Mouse (Mus musculus) ovary, postnatal 10 days (tissue): Measurements from ENCODE around the gene Zfp784.
"Not testable (repeated sequence)": the region's sequence is repeated elsewhere in the genome, so short reads cannot be mapped to it uniquely, and the experiment has no call there.

Source experiments
- DNase-seq: peaks from one replicate; pipeline ENCODE4 v3.0.0; 2022; ENCODE audit warnings: low spot score

The Zfp784 gene

GRCm38 (mm10) chr7:5020000-5020681, 18.1 kb downstream of the Zfp784 start, which contains the start of the genes Zfp865 and Ccdc106:
Zfp865 (plus strand) TSS chr7:5020376.
Ccdc106 (plus strand) TSS chr7:5020553.
- peak; percentile 96 for DNase-seq

GRCm38 (mm10) chr7:5019576-5019975, 18.7 kb downstream of the Zfp784 start:
- not testable (repeated sequence) for DNase-seq

- no peak for DNase-seq
Measured at GRCm38 (mm10) chr7:5017931-5018330, 20.3 kb downstream of the Zfp784 start.

- no peak for DNase-seq
Measured at GRCm38 (mm10) chr7:5017352-5017751, 20.9 kb downstream of the Zfp784 start.

GRCm38 (mm10) chr7:5016920-5017319, 21.3 kb downstream of the Zfp784 start:
- no peak for DNase-seq

- DNase-seq, result no peak
Measured at GRCm38 (mm10) chr7:5016057-5016456, 22.2 kb downstream of the Zfp784 start.

GRCm38 (mm10) chr7:5015118-5016001, 22.9 kb downstream of the Zfp784 start, which contains the start of gene Gm44973:
Gm44973 (plus strand) TSS chr7:5015496.
- DNase-seq, result peak; percentile 90

GRCm38 (mm10) chr7:5014251-5015117, 23.8 kb downstream of the Zfp784 start, which contains the start of the genes Zfp524 and Fiz1:
Zfp524 (plus strand) TSS chr7:5014415.
Fiz1 (minus strand) TSS chr7:5014697.
- DNase-seq, result peak; percentile 93

GRCm38 (mm10) chr7:5012681-5013513, 25.3 kb downstream of the Zfp784 start:
- no peak for DNase-seq

- no peak for DNase-seq
Measured at GRCm38 (mm10) chr7:5008229-5008628, 30.0 kb downstream of the Zfp784 start.

- not testable (repeated sequence) for DNase-seq
Measured at GRCm38 (mm10) chr7:5002876-5003275, 35.4 kb downstream of the Zfp784 start.

GRCm38 (mm10) chr7:4999876-5000275, 38.4 kb downstream of the Zfp784 start:
- DNase-seq, result no peak

- DNase-seq, result no peak
Measured at GRCm38 (mm10) chr7:4996934-4997333, 41.3 kb downstream of the Zfp784 start.

GRCm38 (mm10) chr7:4996003-4996895, 42.0 kb downstream of the Zfp784 start, which contains the start of gene Zfp579:
Zfp579 (minus strand) TSS chr7:4996158.
- peak; percentile 93 for DNase-seq

GRCm38 (mm10) chr7:4995268-4996002, 42.8 kb downstream of the Zfp784 start:
- no peak for DNase-seq

GRCm38 (mm10) chr7:4993999-4994788, 44.1 kb downstream of the Zfp784 start:
- no peak for DNase-seq

GRCm38 (mm10) chr7:4993347-4993998, 44.8 kb downstream of the Zfp784 start:
- DNase-seq, result no peak

- DNase-seq, result no peak
Measured at GRCm38 (mm10) chr7:4988250-4988649, 50.0 kb downstream of the Zfp784 start.
